Mouse (Mus musculus): ENCODE data around the gene Creb3l1.

Creb3l1 gene

DNA sequence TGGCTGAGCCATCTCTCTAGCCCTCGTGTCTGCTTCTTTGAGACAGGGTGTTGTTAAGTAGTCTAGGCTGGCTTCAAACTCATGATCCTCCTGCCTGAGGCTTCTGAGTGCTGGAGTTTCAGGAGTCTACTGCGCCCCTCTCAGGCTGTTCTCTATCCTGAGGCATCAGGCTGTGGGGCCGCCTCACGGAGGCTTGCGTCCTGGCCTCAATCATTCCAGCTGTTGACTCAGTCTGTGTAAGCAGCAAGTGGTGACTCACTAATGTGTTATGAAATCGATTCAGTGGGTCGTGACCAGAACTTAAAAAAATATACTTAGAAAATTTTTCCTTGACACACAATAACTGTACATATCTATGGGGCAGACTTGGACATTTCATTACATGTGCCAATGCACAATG, 19.7 kb downstream of the Creb3l1 start:
- DNase-seq (ENCODE audit: low read depth, low spot score): peak; percentile 36

GRCm38 (mm10) chr2:91997905-91998608, 26.2 kb downstream of the Creb3l1 start:
- DNase-seq (ENCODE audit: low read depth, low spot score): no peak

DNA sequence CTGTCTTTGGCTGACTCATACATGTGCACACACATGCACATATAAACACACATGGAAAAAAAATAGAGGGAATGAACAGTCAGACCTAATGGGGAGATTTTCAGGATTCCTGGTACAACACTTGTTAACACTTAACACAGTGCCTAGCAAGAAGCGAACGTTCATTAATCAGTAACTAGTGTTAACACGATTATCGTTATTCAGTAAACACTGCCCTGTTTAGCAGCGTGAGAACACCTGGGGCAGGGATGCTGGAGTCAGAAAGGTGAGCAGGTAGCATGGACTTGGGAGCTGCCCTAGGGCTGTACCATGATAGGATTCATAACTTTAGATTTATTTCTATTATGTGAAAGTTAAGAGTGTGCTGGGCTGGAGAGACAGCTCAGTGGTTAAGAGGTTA, 28.3 kb downstream of the Creb3l1 start:
- DNase-seq (ENCODE audit: low read depth, low spot score): no peak

DNA sequence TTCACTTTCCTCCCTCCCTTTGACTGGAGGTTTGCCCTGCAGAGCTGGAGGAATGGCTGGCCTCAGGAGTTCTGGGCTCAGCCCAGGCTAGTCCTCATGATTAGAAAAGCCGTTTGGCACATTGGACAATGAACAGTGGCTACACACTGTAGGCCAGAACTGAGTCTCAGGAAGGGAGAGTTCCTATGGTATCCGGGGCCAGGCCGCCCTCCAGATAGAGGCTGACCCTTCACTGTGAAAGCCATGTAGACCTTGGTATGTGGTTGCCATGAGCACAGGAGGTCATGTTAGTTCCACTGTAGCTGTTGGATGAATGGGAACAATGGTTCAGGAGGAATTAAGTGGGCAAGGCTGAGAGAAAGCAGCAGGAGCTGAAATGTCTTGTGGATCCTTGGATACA, 30.9 kb downstream of the Creb3l1 start:
- DNase-seq (ENCODE audit: low read depth, low spot score): no peak

GRCm38 (mm10) chr2:91989750-91990149, 34.6 kb downstream of the Creb3l1 start:
- no peak for DNase-seq (ENCODE audit: low read depth, low spot score)

- DNase-seq (ENCODE audit: low read depth, low spot score): peak; percentile 89
Observed at GRCm38 (mm10) chr2:91987542-91987941, 36.8 kb downstream of the Creb3l1 start.

DNA sequence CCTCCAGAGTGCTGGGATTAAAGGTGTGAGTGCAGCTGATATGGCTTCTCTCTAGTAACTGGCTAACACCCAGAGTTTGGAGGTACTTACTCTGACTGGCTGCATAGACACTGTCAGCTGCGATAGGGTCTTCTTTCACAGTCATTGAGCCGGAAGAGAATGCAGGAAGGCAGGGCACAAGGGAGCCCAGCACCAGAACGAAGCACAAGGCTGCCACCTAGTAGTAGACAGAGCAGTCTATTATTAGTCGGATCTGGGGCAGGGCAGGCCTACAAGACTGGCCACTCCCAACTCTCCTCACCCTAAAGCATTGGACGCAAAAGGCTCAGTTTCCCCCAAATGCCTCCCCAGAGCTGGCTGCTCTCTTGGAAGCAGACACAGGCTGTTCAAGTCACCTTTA, 38.2 kb downstream of the Creb3l1 start:
- DNase-seq (ENCODE audit: low read depth, low spot score): peak; percentile 67

DNA sequence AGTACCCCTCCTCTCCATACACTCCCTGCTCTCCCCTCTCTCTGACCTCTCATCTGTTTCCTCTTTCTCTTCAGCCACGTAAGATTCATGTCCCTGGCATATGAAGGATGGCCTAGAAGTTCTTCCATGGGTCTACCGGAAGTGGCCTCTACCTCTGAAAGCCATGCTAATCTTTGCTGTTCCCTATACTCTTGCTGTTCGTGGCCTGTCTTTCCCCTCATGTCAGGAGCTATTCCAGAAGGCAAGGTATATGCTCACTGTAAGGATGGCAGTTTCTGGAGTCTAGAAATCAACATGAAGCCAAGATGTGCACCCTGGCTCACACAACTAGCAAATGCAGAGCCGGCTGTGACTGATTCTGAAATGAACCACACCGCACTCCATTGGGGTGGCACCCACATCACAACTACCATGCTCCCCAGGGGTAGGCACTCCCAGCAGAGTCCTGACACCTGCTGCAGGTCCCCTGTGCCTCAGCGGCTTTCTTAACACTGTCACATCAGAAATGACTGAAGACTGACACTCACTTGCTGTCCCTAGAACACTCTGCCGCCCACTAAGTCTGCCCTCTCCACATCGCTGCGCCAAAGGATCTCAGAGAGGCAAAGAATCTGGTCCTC, 39.3 kb downstream of the Creb3l1 start:
- DNase-seq (ENCODE audit: low read depth, low spot score): no peak

GRCm38 (mm10) chr2:91984439-91984838, 39.9 kb downstream of the Creb3l1 start:
- DNase-seq (ENCODE audit: low read depth, low spot score): no peak

DNA sequence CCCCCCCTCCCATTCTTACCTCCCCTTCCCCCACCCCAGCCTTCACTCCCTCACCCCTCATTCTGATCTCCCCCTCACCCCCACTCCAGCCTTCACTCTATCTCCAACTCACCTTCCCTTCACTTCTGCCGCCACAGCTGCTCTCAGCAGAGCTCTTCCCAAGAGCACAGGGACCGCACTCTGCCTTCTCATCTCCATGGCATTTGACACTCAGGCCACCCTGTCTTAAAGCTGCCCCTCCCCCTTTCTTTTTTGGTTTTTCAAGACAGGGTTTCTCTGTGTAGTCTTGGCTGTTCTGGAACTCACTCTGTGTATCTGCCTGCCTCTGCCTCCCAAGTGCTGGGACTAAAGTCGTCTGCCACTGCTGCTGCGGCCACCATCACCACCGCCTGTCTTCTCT, 43.5 kb downstream of the Creb3l1 start:
- no peak for DNase-seq (ENCODE audit: low read depth, low spot score)

DNA sequence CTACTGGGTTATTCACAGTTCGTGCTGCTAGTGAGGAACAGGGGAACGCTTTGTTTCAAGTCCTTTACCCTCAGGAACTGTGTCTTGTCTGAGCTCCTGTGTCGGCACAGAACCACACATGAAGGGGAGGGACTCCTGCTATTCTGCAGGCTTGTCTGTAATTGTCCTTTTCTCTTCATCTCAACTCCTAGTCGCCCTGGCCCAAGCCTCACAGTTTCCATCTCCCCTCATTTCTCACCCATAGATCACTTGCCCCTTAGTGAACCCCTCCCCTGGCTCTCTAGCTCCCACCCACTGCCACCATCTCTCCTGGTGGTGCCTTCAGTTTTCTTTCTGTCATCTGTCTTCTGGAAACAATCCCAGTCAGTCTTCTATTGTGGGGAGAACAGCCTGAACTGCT, 44.1 kb downstream of the Creb3l1 start:
- DNase-seq (ENCODE audit: low read depth, low spot score): no peak

DNA sequence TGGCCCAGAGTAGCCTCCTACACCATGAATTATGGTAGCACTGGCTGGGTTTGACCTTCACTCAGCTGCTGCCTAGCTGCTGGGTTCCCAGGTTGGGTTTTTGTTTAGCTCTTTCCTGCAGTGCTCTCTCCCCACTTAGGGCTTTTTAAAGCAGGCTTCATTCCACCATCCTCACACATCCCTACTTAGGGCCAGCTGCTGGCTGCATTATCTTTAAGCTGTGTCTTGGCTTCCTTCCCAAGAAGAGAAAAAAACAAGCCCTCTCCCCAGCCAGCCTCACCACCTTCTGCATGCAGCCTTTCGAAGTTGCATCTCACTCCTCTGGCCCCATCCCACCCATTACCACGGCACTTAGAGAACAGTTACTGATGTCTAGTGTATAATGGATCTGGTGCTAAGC, 45.8 kb downstream of the Creb3l1 start:
- no peak for DNase-seq (ENCODE audit: low read depth, low spot score)

DNA sequence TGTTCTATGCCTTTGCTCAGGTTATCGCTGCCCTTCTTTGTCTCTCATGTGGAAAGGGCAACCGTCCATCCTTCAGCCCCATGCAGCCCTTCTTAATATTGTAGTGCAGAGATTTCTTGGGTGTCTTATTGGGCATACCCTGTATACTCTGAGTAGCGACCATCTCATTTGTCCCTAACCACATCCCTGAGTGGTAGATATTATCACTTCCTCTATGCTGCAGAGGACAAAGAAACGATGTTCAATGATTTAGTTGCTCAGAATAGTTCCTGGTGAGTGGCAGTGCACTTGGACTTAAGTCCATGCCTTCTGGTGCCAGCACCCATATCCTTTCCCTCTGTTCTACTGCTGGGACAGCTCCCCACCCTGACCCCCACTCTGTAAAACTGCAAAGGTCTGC, 46.3 kb downstream of the Creb3l1 start:
- DNase-seq (ENCODE audit: low read depth, low spot score): no peak

- peak; percentile 65 for DNase-seq (ENCODE audit: low read depth, low spot score)
Observed at GRCm38 (mm10) chr2:91975581-91976541, 48.4 kb downstream of the Creb3l1 start, which contains the start of gene Dgkz. Gene Dgkz (minus strand): TSS chr2:91975864.

GRCm38 (mm10) chr2:91973416-91974135, 50.7 kb downstream of the Creb3l1 start:
- DNase-seq (ENCODE audit: low read depth, low spot score): peak; percentile 71

DNA sequence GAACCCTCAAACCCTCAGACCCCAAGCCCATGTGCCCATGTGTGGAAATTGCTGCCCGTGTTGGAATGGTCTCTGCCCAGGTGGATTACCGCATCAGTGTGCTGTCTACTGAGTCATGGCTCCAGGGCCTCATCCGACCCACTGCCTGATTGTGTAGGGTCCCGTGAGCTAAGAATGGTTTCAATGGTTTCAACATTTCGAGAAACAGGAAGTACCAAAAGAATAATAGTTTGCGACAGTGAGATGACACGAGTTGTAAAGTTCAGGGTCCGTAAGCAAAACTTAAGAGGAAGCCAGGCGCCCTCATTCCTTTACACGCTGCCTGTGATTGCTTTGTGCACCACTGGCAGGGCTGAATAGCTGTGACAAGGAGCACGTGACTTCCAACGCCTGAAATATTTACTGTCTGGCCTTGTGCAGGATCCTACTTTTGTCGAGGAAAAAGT, 52.2 kb downstream of the Creb3l1 start:
- DNase-seq (ENCODE audit: low read depth, low spot score): peak; percentile 56

DNA sequence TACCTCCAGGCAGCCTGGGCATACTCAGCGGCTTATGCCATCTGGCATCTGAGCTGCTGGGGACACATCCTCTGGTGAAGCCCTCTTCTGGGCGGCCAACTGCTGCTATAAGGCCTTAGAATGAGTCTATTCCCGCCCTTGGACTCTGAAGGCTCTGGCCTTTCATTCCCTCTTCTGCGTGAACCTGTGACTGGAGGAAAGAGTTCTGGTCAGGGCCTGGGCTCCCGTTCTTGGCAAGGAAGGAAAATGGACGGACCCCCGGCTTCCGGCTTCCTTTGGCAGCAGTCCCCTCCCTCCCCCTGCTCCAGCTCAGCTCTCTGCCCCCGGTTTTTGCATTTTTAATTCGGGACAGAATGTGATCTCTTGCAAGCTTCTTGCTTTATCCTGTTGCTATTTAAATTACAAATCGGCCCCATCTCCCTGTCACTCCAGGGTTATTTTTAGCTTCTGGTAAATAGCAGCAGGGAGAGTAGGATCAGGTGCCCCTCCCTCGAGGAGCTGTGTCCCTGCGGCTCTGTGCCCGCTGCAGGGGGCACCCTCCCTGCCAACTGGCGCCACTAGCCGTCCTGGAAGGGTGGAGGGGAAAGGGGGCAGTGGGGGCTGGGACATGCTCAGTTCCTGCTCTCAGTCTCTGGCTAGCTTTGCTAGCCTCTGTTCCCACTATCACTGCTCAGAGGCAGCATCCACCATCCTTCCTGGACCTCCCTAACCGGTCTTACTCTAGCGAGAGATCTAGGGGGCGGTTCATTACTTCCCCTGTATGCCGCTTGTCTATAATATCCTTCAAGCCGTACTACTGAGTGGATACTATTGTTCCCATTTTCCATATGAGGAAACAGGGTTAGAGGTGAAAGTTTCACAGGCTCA, 52.8 kb downstream of the Creb3l1 start:
- DNase-seq (ENCODE audit: low read depth, low spot score): peak; percentile 94

DNA sequence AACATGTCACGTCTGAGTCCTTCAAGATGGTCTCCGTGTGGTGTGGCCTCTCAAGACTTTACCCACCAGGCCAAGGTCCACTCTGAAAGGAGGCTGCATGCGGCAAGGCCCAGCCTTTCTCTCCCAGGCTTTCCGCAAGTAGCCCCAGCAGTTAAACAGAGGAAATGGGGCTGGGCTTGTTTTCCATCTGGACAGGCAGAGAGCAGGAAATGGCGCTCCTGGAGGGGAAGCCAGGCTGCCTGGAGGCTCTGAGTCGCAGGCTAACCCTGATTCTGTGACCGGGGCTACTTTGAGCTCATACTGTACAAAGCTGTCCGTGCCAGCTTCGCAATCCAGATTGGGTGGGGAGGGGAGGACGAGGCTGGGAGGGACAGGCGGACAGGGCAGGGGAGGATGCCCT, 56.3 kb downstream of the Creb3l1 start:
- no peak for DNase-seq (ENCODE audit: low read depth, low spot score)

DNA sequence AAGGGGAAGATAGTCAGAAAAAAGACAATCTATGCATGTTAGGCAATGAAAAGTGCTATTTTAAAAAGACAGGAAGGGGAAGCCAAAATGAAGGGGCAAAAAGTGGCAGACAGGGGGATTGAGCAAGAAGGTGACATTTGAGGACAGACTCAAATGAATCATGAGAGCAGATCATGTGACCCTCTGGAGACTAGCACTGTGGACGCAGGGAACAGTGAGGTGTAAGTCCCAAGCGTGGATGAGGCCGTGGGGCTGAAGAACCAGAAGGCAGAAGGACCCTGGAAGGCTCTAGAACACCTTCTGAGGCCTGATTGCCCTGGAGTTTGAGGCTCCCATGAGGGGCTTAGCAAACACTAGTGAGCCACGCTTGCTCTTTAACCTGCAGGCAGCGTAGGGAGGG, 57.9 kb downstream of the Creb3l1 start:
- no peak for DNase-seq (ENCODE audit: low read depth, low spot score)

DNA sequence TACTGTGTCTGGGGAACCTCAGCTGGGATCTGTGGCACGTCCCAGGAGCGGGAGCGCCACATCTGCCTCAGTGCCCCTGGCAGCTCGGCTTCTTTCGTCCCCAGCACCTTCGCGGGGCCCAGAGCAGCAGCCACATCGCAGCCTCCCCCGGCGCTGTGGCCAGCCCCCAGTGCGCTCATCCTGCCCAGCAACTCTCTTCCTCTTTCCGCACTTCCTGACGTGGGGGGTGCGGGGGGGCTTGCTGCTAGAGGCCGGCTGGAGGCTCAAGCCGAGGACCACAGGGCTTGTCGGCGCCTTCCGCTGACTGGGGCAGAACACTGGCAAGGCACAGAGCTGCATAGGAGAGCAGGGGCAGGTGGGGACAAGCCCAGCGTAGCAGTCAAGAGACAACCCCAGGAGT, 58.9 kb downstream of the Creb3l1 start:
- no peak for DNase-seq (ENCODE audit: low read depth, low spot score)
